ENCODE assay signal across 11 mouse cellular contexts in genomic region chr16:90400906-90401666, GRCm38 (mm10). TPM values are rescaled to one million over a fixed set of nuclear protein-coding genes. Genes with fewer than 3 reads are reported as not detected.
DNase-seq lines count a peak whose midpoint lies in the region; ATAC-seq lines count a peak whose summit lies in the region.
"Had no signal": no experiment of that assay in that cellular context is flagged by ENCODE, and none has a peak within 500 bp of the region (broad histone marks: within the 10 kb centered on the region; RNA-seq: fewer than 3 reads in every experiment).

No protein-coding gene starts in this region.

- H3K9me3 ChIP-seq in kidney, embryonic 14.5 days (ENCODE audit: control insufficient read depth, low read length) = no peaks in the 10 kb centered on the region
- H3K9me3 ChIP-seq in hindbrain, embryonic 11.5 days (ENCODE audit: control insufficient read depth, low read length) = no peaks in the 10 kb centered on the region
- H3K9me3 ChIP-seq in midbrain, embryonic 16.5 days (replicated peaks; ENCODE audit: control insufficient read depth, low read length, poor library complexity, severe bottlenecking) = no peaks in the 10 kb centered on the region
- H3K9me3 ChIP-seq: liver, embryonic 15.5 days had no signal

- H3K27ac ChIP-seq in kidney, embryonic 14.5 days (ENCODE audit: low read depth, low read length) = no peak overlapping the region
- H3K27ac ChIP-seq in hindbrain, embryonic 11.5 days (ENCODE audit: low read depth, low read length) = no peak overlapping the region
- no peak overlapping the region for H3K27ac ChIP-seq in midbrain, embryonic 16.5 days (ENCODE audit: low read length)
- H3K27ac ChIP-seq: liver, embryonic 15.5 days had no signal

- no peaks in the 10 kb centered on the region for H3K27me3 ChIP-seq in kidney, embryonic 14.5 days (ENCODE audit: control insufficient read depth, insufficient read depth, low read length)
- H3K27me3 ChIP-seq in hindbrain, embryonic 11.5 days (ENCODE audit: control insufficient read depth, insufficient read depth, low read length) = no peaks in the 10 kb centered on the region
- no peaks in the 10 kb centered on the region for H3K27me3 ChIP-seq in midbrain, embryonic 16.5 days (ENCODE audit: control insufficient read depth, insufficient read depth, low read depth, low read length)
- H3K27me3 ChIP-seq: liver, embryonic 15.5 days had no signal

- H3K4me1 ChIP-seq in kidney, embryonic 14.5 days (ENCODE audit: control insufficient read depth, insufficient read depth, low read length) = peaks cover 49% of the 10 kb centered on the region
- peaks cover 8% of the 10 kb centered on the region; the same call in 1 of the 2 replicates for H3K4me1 ChIP-seq in hindbrain, embryonic 11.5 days (replicated peaks; ENCODE audit: control insufficient read depth, insufficient read depth, low read length)
- peaks cover 11% of the 10 kb centered on the region for H3K4me1 ChIP-seq in midbrain, embryonic 16.5 days (ENCODE audit: control insufficient read depth, insufficient read depth, low read length)

- WGBS in kidney, embryonic 14.5 days = 29% methylated on average over 12 of the region's 12 CpGs
- 15% methylated on average over 12 of the region's 12 CpGs for WGBS in hindbrain, embryonic 11.5 days
- 20% methylated on average over 12 of the region's 12 CpGs for WGBS in midbrain, embryonic 16.5 days

- H3K36me3 ChIP-seq in kidney, embryonic 14.5 days (ENCODE audit: control insufficient read depth, insufficient read depth, low read length) = peaks cover 3% of the 10 kb centered on the region; the same call in 1 of the 2 replicates
- no peaks in the 10 kb centered on the region for H3K36me3 ChIP-seq in hindbrain, embryonic 11.5 days (ENCODE audit: control insufficient read depth, insufficient read depth, low read length)
- no peaks in the 10 kb centered on the region for H3K36me3 ChIP-seq in midbrain, embryonic 16.5 days (ENCODE audit: control insufficient read depth, insufficient read depth, low read length)
- H3K36me3 ChIP-seq: liver, embryonic 15.5 days had no signal

- no peak for DNase-seq in kidney, postnatal 4 days
- peak; percentile 72 for DNase-seq in embryo, embryonic 10 days (ENCODE audit: low spot score)
- DNase-seq in hindbrain, embryonic 11.5 days (ENCODE audit: low spot score) = peak; percentile 37
- DNase-seq in right cerebral cortex, postnatal 36 days (ENCODE audit: low spot score in 2 of 2) = no peak
- no peak for DNase-seq in testis, postnatal 10 days (ENCODE audit: low spot score)
- no peak for DNase-seq in urinary bladder, postnatal 14 days (ENCODE audit: low spot score)
- DNase-seq: gastrocnemius, postnatal 10 days; thymus, adult 18-20 months had no signal

- no peak overlapping the region for H3K9ac ChIP-seq in kidney, embryonic 14.5 days (ENCODE audit: low read depth, low read length)
- H3K9ac ChIP-seq in hindbrain, embryonic 11.5 days (ENCODE audit: low read depth, low read length) = no peak overlapping the region
- no peak overlapping the region for H3K9ac ChIP-seq in midbrain, embryonic 16.5 days (ENCODE audit: low read depth, low read length)
- H3K9ac ChIP-seq: liver, embryonic 15.5 days had no signal

- peak; percentile 53; the same call in 1 of the 2 replicates for ATAC-seq in kidney, embryonic 14.5 days (ENCODE audit: low FRiP score, low TSS enrichment)
- peak; percentile 74 for ATAC-seq in hindbrain, embryonic 11.5 days (ENCODE audit: low FRiP score)
- 0 out of 2 replicates have a peak, but pooled peaks have one; percentile 32 for ATAC-seq in midbrain, embryonic 16.5 days

- H3K4me2 ChIP-seq in kidney, embryonic 14.5 days (replicated peaks; ENCODE audit: low read depth, low read length) = 0 out of 2 replicates have a peak overlapping the region, but pooled peaks have one; percentile 15
- H3K4me2 ChIP-seq in hindbrain, embryonic 11.5 days (replicated peaks; ENCODE audit: low read depth, low read length) = no peak overlapping the region
- H3K4me2 ChIP-seq in midbrain, embryonic 16.5 days (ENCODE audit: low read length) = peak overlapping the region; percentile 11; the same call in 1 of the 2 replicates
- H3K4me2 ChIP-seq: liver, embryonic 15.5 days had no signal

- H3K4me3 ChIP-seq in kidney, embryonic 14.5 days (ENCODE audit: low read length) = no peak overlapping the region
- no peak overlapping the region for H3K4me3 ChIP-seq in hindbrain, embryonic 11.5 days (ENCODE audit: low read depth, low read length)
- no peak overlapping the region for H3K4me3 ChIP-seq in midbrain, embryonic 16.5 days (ENCODE audit: low read depth, low read length)
- H3K4me3 ChIP-seq: liver, embryonic 15.5 days had no signal

RNA-seq across cellular contexts. Expression of gene Hunk, which starts 15.3 kb away (rescaled TPM):
- polyA plus RNA-seq in kidney, embryonic 14.5 days (2014; fragmentation: Nextera tagmentation; extraction: Ambion mirVana) = 10.3 and 16.6 TPM in 2 replicates
- polyA plus RNA-seq in hindbrain, embryonic 11.5 days (2014; fragmentation: Nextera tagmentation; extraction: Ambion mirVana) = 11.0 and 13.1 TPM in 2 replicates
- 6.2 and 7.1 TPM in 2 replicates for polyA plus RNA-seq in midbrain, embryonic 16.5 days (2015; fragmentation: Nextera tagmentation; extraction: Ambion mirVana)

Comparison
In these comparisons a context has a peak if more than half of its experiments do, and no peak if none do; other contexts are left out.
1. DNase-seq: peak in embryo, embryonic 10 days (single experiment) and hindbrain, embryonic 11.5 days (single experiment); none in kidney, postnatal 4 days (0 of 2), right cerebral cortex, postnatal 36 days (0 of 2), testis, postnatal 10 days (single experiment) and urinary bladder, postnatal 14 days (single experiment).
2. Peak in every context shown above with its lines, with median percentiles within 50 percentile points of each other: ATAC-seq.